Mouse (Mus musculus) heart, embryonic 14.5 days (tissue): ENCODE measurements around the gene Actl11. TPM values are rescaled to one million over a fixed set of nuclear protein-coding genes. Genes with fewer than 3 reads are reported as not detected.

Source experiments
- ATAC-seq: fragments of 200-750 bp; cut with Nextera tagmentation; 2 replicates; pipeline ENCODE4 v1.8.0; 2017; ENCODE audit warnings: low read depth, moderate TSS enrichment; ENCODE audit not compliant: insufficient number of reproducible peaks, insufficient read depth, low FRiP score
- H3K27ac ChIP-seq, 2 experiments: fragments of 200-500 bp in 1 of 2; fragments of 300-500 bp in 1 of 2; sonication (generic) in 1 of 2; replicated peaks in 1 of 2; 2 replicates each; pipeline ENCODE4 v1.5.1; 2012 to 2014; ENCODE audit warnings: low read depth in 2 of 2, low read length in 2 of 2, control low read depth in 1 of 2, mild to moderate bottlenecking in 1 of 2, mixed read lengths in 1 of 2; ENCODE audit not compliant: control insufficient read depth in 1 of 2, insufficient read depth in 1 of 2
- H3K27me3 ChIP-seq: fragments of 300-500 bp; sonication (generic); 2 replicates; pipeline ENCODE4 v1.6.1; 2014; ENCODE audit warnings: mild to moderate bottlenecking, low read length, control low read depth; ENCODE audit not compliant: control insufficient read depth, insufficient read depth
- H3K36me3 ChIP-seq: fragments of 300-500 bp; sonication (generic); 2 replicates; pipeline ENCODE4 v1.6.1; 2014; ENCODE audit warnings: mild to moderate bottlenecking, control low read depth, low read length, mixed read lengths; ENCODE audit not compliant: control insufficient read depth, insufficient read depth
- H3K4me1 ChIP-seq, 2 experiments: fragments of 200-500 bp in 1 of 2; fragments of 300-500 bp in 1 of 2; sonication (generic) in 1 of 2; 2 replicates each; pipeline ENCODE4 v1.6.1; 2012 to 2014; ENCODE audit warnings: low read length in 2 of 2, control low read depth in 1 of 2, mixed read lengths in 1 of 2; ENCODE audit not compliant: control insufficient read depth in 2 of 2, insufficient read depth in 2 of 2
- H3K4me2 ChIP-seq: fragments of 300-500 bp; sonication (generic); 2 replicates; pipeline ENCODE4 v1.6.1; 2014; ENCODE audit warnings: mild to moderate bottlenecking, low read length
- H3K4me3 ChIP-seq, 2 experiments: fragments of 200-500 bp in 1 of 2; fragments of 300-500 bp in 1 of 2; sonication (generic) in 1 of 2; 2 replicates each; pipeline ENCODE4 v1.5.1; 2012 to 2014; ENCODE audit warnings: low read length in 2 of 2, mild to moderate bottlenecking in 2 of 2, control low read depth in 1 of 2, low read depth in 1 of 2, moderate library complexity in 1 of 2; ENCODE audit not compliant: control insufficient read depth in 1 of 2, insufficient read depth in 1 of 2
- H3K9ac ChIP-seq: fragments of 300-500 bp; sonication (generic); 2 replicates; pipeline ENCODE4 v1.6.1; 2014; ENCODE audit warnings: mild to moderate bottlenecking, low read length
- H3K9me3 ChIP-seq: fragments of 300-500 bp; sonication (generic); 2 replicates; pipeline ENCODE4 v1.6.1; 2016; ENCODE audit warnings: low read length, control low read depth; ENCODE audit not compliant: control insufficient read depth
- WGBS: fragments of 180-500 bp; shearing (Covaris S2); extraction: QIAGEN DNeasy Blood & Tissue Kit; methylation state at CpG from one replicate; pipeline ENCODE4 v1.1.7; 2014; 5-methylcytosine and 5-hydroxymethylcytosine counted together
- polyA plus RNA-seq: library from polyadenylated mRNA; unstranded; fragments of >200 nt; fragmentation: Nextera tagmentation; extraction: Ambion mirVana; gene quantifications from 2 replicates; pipeline ENCODE4 v1.2.1, GENCODE M21; 2014

The Actl11 gene
- polyA plus RNA-seq, 1 experiment from 2014 or later: not detected

- no peak overlapping the region for H3K9ac ChIP-seq
- ATAC-seq: no peak
- 82% methylated on average over 9 of the region's 9 CpGs for WGBS
- no peaks in the 10 kb centered on the region for H3K27me3 ChIP-seq
- no peak overlapping the region for H3K4me3 ChIP-seq
- H3K9me3 ChIP-seq: no peaks in the 10 kb centered on the region
- H3K4me2 ChIP-seq: no peak overlapping the region
- peak overlapping the region in 1 of 2 experiments; percentile 25; a peak in 1 of 4 replicates for H3K27ac ChIP-seq
- peaks cover 42% of the 10 kb centered on the region for H3K36me3 ChIP-seq
- H3K4me1 ChIP-seq: peaks cover 0 to 8% of the 10 kb centered on the region in 2 experiments; a peak in 1 of 4 replicates
Measured at GRCm38 (mm10) chr9:107964681-107965080, 36.4 kb downstream of the Actl11 start.

DNA sequence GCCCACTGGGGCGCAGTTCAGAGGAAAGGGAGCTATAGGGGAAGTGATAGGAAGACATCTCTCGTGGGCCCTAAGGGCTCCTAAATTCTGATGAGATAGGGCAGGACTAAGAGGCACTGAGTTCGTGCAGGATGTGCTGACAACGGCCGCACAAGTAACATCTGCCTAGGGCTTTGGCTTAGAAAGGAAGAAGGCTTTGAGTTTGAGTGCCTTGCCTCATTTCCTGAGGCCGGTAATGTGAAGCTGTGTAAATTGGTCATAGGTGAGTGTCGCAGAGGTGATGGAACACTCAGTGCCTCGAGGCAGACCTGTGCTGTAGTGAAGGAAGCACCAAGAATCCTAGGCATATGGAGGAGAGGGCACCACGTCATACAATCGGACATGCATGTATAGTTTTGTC is 38.4 kb downstream of the Actl11 start:
- no peak for ATAC-seq
- Histone ChIP-seq H3K27me3 (no peaks in the 10 kb centered on the region), H3K9ac (no peak overlapping the region), H3K4me3 (no peak overlapping the region), H3K27ac (no peak overlapping the region), H3K4me2 (no peak overlapping the region), H3K4me1 (peaks cover 0 to 12% of the 10 kb centered on the region in 2 experiments; a peak in 2 of 4 replicates), H3K9me3 (no peaks in the 10 kb centered on the region), H3K36me3 (peaks cover 29% of the 10 kb centered on the region)
- 83% methylated on average over 10 of the region's 10 CpGs for WGBS

DNA sequence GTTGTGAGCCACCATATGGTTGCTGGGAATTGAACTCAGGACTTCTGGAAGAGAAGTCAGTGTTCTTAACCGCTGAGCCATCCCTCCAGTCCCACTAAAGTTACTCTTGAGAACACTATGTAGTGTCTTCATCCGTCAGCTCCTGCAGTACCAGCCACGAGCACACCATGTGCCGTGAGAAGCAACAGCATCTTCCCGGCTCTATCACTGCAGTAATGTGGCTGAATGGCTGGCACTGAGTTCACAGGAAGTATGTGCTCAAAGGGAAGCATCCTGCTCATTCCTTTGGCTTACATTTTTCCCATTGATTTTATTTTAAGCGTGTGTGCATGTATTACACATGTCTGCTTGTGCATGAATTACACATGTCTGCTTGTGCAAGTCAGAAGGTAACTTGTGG is 39.2 kb downstream of the Actl11 start:
- Histone ChIP-seq H3K27me3 (no peaks in the 10 kb centered on the region), H3K36me3 (peaks cover 22% of the 10 kb centered on the region), H3K27ac (no peak overlapping the region), H3K4me2 (no peak overlapping the region), H3K4me3 (no peak overlapping the region), H3K4me1 (peaks cover 0 to 18% of the 10 kb centered on the region in 2 experiments; a peak in 2 of 4 replicates), H3K9ac (no peak overlapping the region), H3K9me3 (no peaks in the 10 kb centered on the region)
- ATAC-seq: no peak
- 80% methylated on average over 6 of the region's 6 CpGs for WGBS

DNA sequence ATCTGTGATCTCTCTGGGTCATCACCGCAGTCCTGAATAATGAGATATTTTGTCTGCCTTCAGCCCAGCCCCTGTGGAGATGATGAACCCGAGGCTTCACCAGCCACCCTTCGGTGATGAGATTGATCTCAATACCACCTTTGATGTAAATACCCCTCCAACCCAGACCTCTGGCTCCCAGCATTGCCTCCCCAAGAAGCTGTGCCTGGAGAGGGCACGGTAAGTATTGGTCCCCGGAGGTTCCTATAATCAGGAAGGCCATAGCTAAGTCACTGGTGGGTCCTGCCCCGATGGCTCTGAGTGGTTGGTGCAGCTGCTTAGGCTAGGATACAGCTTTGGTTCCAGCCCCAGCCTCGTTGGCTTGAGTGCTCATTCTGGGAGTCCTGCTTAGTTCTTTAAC is 40.3 kb downstream of the Actl11 start:
- H3K9ac ChIP-seq: no peak overlapping the region
- H3K9me3 ChIP-seq: no peaks in the 10 kb centered on the region
- no peak for ATAC-seq
- peaks cover 18% of the 10 kb centered on the region for H3K36me3 ChIP-seq
- no peak overlapping the region for H3K27ac ChIP-seq
- H3K27me3 ChIP-seq: no peaks in the 10 kb centered on the region
- H3K4me1 ChIP-seq: peaks cover 0 to 18% of the 10 kb centered on the region in 2 experiments; a peak in 2 of 4 replicates
- H3K4me3 ChIP-seq: no peak overlapping the region
- H3K4me2 ChIP-seq: no peak overlapping the region
- 88% methylated on average over 7 of the region's 7 CpGs for WGBS

DNA sequence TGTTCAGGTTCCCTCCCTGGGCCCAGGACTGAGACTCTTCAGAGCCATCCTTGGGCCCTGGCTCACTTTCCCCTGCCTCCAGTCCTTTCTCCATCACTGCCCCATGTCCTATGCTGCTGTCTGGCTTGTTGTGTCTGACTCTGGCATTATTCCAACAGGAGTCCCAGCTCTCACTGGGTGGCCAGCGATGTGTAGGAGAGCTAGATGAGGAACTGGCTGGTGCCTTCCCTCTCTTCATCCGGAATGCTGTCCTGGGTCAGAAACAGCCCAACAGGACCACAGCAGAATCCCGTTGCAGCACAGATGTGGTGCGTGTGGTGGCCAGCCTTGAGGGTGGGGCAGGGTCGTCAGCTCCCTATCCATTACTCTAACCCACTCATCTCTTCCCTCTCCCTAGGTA is 42.0 kb downstream of the Actl11 start:
- Histone ChIP-seq H3K9me3 (no peaks in the 10 kb centered on the region), H3K27ac (no peak overlapping the region), H3K4me1 (peaks cover 8 to 22% of the 10 kb centered on the region in 2 experiments), H3K4me3 (no peak overlapping the region), H3K9ac (no peak overlapping the region), H3K36me3 (peaks cover 14% of the 10 kb centered on the region), H3K27me3 (no peaks in the 10 kb centered on the region), H3K4me2 (no peak overlapping the region)
- WGBS: 72% methylated on average over 5 of the region's 5 CpGs
- no peak for ATAC-seq

DNA sequence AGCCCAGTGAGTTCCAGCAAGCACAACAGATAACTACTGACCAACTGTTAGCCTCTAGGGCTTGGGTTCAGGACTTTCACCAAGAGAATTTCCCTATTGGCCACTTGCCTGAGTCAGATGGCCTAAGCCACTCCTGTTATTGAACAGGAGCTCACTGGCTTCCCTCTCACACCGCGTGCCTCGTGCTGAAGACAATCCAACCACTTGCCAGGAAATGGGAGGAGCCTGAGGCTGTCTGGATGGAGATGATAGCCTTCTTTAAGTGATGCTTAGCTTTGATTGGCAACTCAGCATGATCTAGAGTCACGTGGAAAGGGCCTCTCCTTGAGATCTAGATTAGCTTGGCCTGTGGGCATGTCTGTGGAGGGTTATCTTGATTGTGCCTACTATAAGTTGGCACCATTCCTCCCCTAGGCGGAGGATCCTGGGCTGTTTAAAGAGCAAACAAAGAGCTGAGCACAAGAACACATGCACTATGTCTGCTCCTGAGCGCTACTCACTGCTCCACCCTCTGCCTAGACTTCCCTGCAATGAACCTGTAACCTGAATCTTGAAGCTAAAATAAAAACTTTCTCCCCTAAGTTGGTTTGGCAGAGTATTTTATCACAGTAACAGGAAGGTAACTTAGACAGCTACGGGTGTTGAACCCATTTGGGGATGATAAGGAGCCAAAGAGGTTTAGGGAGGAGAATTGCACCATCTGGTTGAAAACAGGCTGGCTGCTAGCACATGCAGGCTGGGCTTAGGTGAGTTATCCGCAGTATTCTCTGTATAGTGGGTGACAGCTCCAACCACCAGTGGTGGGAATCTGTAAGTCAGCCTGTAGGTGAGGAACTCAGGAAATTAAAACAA is 43.6 kb downstream of the Actl11 start:
- H3K27ac ChIP-seq: peak overlapping the region; percentile 29 to 35; a peak in 1 of 4 replicates

GRCm38 (mm10) chr9:107974491-107975171 is 46.4 kb downstream of the Actl11 start:
- Histone ChIP-seq H3K4me1 (peaks cover 18 to 42% of the 10 kb centered on the region in 2 experiments), H3K27me3 (no peaks in the 10 kb centered on the region), H3K27ac (peak overlapping the region; percentile 83 to 93), H3K9ac (no peak overlapping the region), H3K9me3 (no peaks in the 10 kb centered on the region), H3K4me2 (peak overlapping the region; percentile 72), H3K36me3 (peaks cover 25% of the 10 kb centered on the region), H3K4me3 (no peak overlapping the region)
- no peak for ATAC-seq
- 28% methylated on average over 10 of the region's 10 CpGs for WGBS

More for the DNA sequence above, 43.6 kb downstream of the Actl11 start:
- H3K4me1 ChIP-seq: peaks cover 18 to 33% of the 10 kb centered on the region in 2 experiments
- H3K27me3 ChIP-seq: no peaks in the 10 kb centered on the region
- ATAC-seq: peak; percentile 33; the same call in 1 of the 2 replicates
- 53% methylated on average over 8 of the region's 8 CpGs for WGBS
- no peak overlapping the region for H3K4me3 ChIP-seq
- H3K4me2 ChIP-seq: no peak overlapping the region
- H3K9ac ChIP-seq: no peak overlapping the region
- H3K36me3 ChIP-seq: peaks cover 11% of the 10 kb centered on the region
- H3K9me3 ChIP-seq: no peaks in the 10 kb centered on the region
